Mouse (Mus musculus): ENCODE measurements at regions not wholly inside any gene's neighbourhood (a gene's known extent, or its start where the extent isn't known, plus 50 kb on each side); places are given as distances from the start of the nearest gene placed in this dataset.

- ATAC-seq (ENCODE audit: insufficient number of reproducible peaks, low FRiP score, low TSS enrichment, low read depth), result no peak
- H3K4me1 ChIP-seq, result no peaks in the 10 kb centered on the region
- no peak overlapping the region for H3K4me3 ChIP-seq
- H3K27me3 ChIP-seq, result no peaks in the 10 kb centered on the region
- 91% methylated on average over 3 of the region's 3 CpGs for WGBS
- H3K9me3 ChIP-seq, result no peaks in the 10 kb centered on the region
- H3K4me2 ChIP-seq, result no peak overlapping the region
- H3K36me3 ChIP-seq, result no peaks in the 10 kb centered on the region
- no peak overlapping the region for H3K9ac ChIP-seq
- H3K27ac ChIP-seq, result no peak overlapping the region
Observed at GRCm38 (mm10) chr13:69182478-69182877, 183.1 kb upstream of the Adcy2 start.

GRCm38 (mm10) chr13:69190661-69191060 is 191.3 kb upstream of the Adcy2 start:
- 60% methylated on average over 3 of the region's 3 CpGs for WGBS

GRCm38 (mm10) chr13:69196464-69196871 is 197.1 kb upstream of the Adcy2 start:
- H3K9ac ChIP-seq, result no peak overlapping the region
- H3K9me3 ChIP-seq, result no peaks in the 10 kb centered on the region
- H3K4me1 ChIP-seq, result no peaks in the 10 kb centered on the region
- H3K27me3 ChIP-seq, result no peaks in the 10 kb centered on the region
- H3K36me3 ChIP-seq, result no peaks in the 10 kb centered on the region
- H3K4me3 ChIP-seq, result no peak overlapping the region
- H3K27ac ChIP-seq, result no peak overlapping the region
- H3K4me2 ChIP-seq, result no peak overlapping the region
- no peak for ATAC-seq (ENCODE audit: insufficient number of reproducible peaks, low FRiP score, low TSS enrichment, low read depth)
- WGBS, result 7% methylated on average over 4 of the region's 4 CpGs

More at GRCm38 (mm10) chr13:69190661-69191060, 191.3 kb upstream of the Adcy2 start:
- ATAC-seq (ENCODE audit: insufficient number of reproducible peaks, low FRiP score, low TSS enrichment, low read depth), result no peak
- Histone ChIP-seq H3K4me2 (no peak overlapping the region), H3K9me3 (no peaks in the 10 kb centered on the region), H3K36me3 (no peaks in the 10 kb centered on the region), H3K9ac (no peak overlapping the region), H3K4me3 (no peak overlapping the region), H3K27me3 (no peaks in the 10 kb centered on the region), H3K27ac (no peak overlapping the region), H3K4me1 (no peaks in the 10 kb centered on the region)

GRCm38 (mm10) chr13:69207741-69208568 is 208.6 kb upstream of the Adcy2 start:
- H3K9ac ChIP-seq, result no peak overlapping the region
- no peak overlapping the region for H3K4me2 ChIP-seq
- H3K36me3 ChIP-seq, result no peaks in the 10 kb centered on the region
- H3K4me3 ChIP-seq, result no peak overlapping the region
- 36% methylated on average over 10 of the region's 10 CpGs for WGBS
- H3K4me1 ChIP-seq, result peaks cover 2% of the 10 kb centered on the region; the same call in 1 of the 2 replicates
- no peaks in the 10 kb centered on the region for H3K27me3 ChIP-seq
- H3K9me3 ChIP-seq, result no peaks in the 10 kb centered on the region
- H3K27ac ChIP-seq, result no peak overlapping the region
- no peak for ATAC-seq (ENCODE audit: insufficient number of reproducible peaks, low FRiP score, low TSS enrichment, low read depth)

- 60% methylated on average over 4 of the region's 4 CpGs for WGBS
- Histone ChIP-seq H3K4me2 (no peak overlapping the region), H3K4me1 (peaks cover 2% of the 10 kb centered on the region; the same call in 1 of the 2 replicates), H3K27ac (no peak overlapping the region), H3K4me3 (no peak overlapping the region), H3K9ac (no peak overlapping the region), H3K27me3 (no peaks in the 10 kb centered on the region), H3K36me3 (no peaks in the 10 kb centered on the region), H3K9me3 (no peaks in the 10 kb centered on the region)
- no peak for ATAC-seq (ENCODE audit: insufficient number of reproducible peaks, low FRiP score, low TSS enrichment, low read depth)
Observed at GRCm38 (mm10) chr13:69208569-69208881, 209.2 kb upstream of the Adcy2 start.

GRCm38 (mm10) chr13:69216579-69216978 is 217.2 kb upstream of the Adcy2 start:
- Histone ChIP-seq H3K27me3 (no peaks in the 10 kb centered on the region), H3K36me3 (no peaks in the 10 kb centered on the region), H3K27ac (no peak overlapping the region), H3K9ac (no peak overlapping the region), H3K4me3 (no peak overlapping the region), H3K4me1 (no peaks in the 10 kb centered on the region), H3K4me2 (no peak overlapping the region), H3K9me3 (no peaks in the 10 kb centered on the region)
- WGBS, result 51% methylated on average over 3 of the region's 3 CpGs
- no peak for ATAC-seq (ENCODE audit: insufficient number of reproducible peaks, low FRiP score, low TSS enrichment, low read depth)

- Histone ChIP-seq H3K9ac (no peak overlapping the region), H3K4me3 (no peak overlapping the region), H3K9me3 (no peaks in the 10 kb centered on the region), H3K27ac (no peak overlapping the region), H3K27me3 (no peaks in the 10 kb centered on the region), H3K4me1 (no peaks in the 10 kb centered on the region), H3K4me2 (no peak overlapping the region), H3K36me3 (no peaks in the 10 kb centered on the region)
- 70% methylated on average over 1 of the region's 1 CpGs for whole genome bisulfite sequencing
- no peak for ATAC-seq (ENCODE audit: insufficient number of reproducible peaks, low FRiP score, low TSS enrichment, low read depth)
Observed at GRCm38 (mm10) chr13:69220425-69220824, 221.1 kb upstream of the Adcy2 start.

GRCm38 (mm10) chr13:69226538-69226937 is 227.2 kb upstream of the Adcy2 start:
- no peak for ATAC-seq (ENCODE audit: insufficient number of reproducible peaks, low FRiP score, low TSS enrichment, low read depth)
- H3K27me3 ChIP-seq, result no peaks in the 10 kb centered on the region
- H3K4me2 ChIP-seq, result no peak overlapping the region
- no peaks in the 10 kb centered on the region for H3K4me1 ChIP-seq
- H3K27ac ChIP-seq, result no peak overlapping the region
- no peak overlapping the region for H3K4me3 ChIP-seq
- H3K9me3 ChIP-seq, result no peaks in the 10 kb centered on the region
- no peak overlapping the region for H3K9ac ChIP-seq
- H3K36me3 ChIP-seq, result no peaks in the 10 kb centered on the region
- 66% methylated on average over 5 of the region's 5 CpGs for WGBS

GRCm38 (mm10) chr13:69230361-69230943 is 231.1 kb upstream of the Adcy2 start:
- Histone ChIP-seq H3K36me3 (no peaks in the 10 kb centered on the region), H3K27me3 (no peaks in the 10 kb centered on the region), H3K4me1 (no peaks in the 10 kb centered on the region), H3K9me3 (no peaks in the 10 kb centered on the region), H3K4me2 (no peak overlapping the region), H3K9ac (no peak overlapping the region), H3K4me3 (no peak overlapping the region), H3K27ac (no peak overlapping the region)
- WGBS, result 46% methylated on average over 10 of the region's 10 CpGs
- ATAC-seq (ENCODE audit: insufficient number of reproducible peaks, low FRiP score, low TSS enrichment, low read depth), result 0 out of 2 replicates have a peak, but pooled peaks have one; percentile 30

GRCm38 (mm10) chr13:69236386-69236785 is 237.0 kb upstream of the Adcy2 start:
- H3K9ac ChIP-seq, result no peak overlapping the region
- no peak overlapping the region for H3K4me3 ChIP-seq
- H3K4me1 ChIP-seq, result no peaks in the 10 kb centered on the region
- H3K27ac ChIP-seq, result no peak overlapping the region
- H3K36me3 ChIP-seq, result no peaks in the 10 kb centered on the region
- no peaks in the 10 kb centered on the region for H3K27me3 ChIP-seq
- WGBS, result 74% methylated on average over 5 of the region's 5 CpGs
- H3K9me3 ChIP-seq, result no peaks in the 10 kb centered on the region
- no peak for ATAC-seq (ENCODE audit: insufficient number of reproducible peaks, low FRiP score, low TSS enrichment, low read depth)
- no peak overlapping the region for H3K4me2 ChIP-seq

GRCm38 (mm10) chr13:69237918-69238317 is 238.6 kb upstream of the Adcy2 start:
- WGBS, result 69% methylated on average over 3 of the region's 3 CpGs
- H3K9ac ChIP-seq, result no peak overlapping the region

GRCm38 (mm10) chr13:69239261-69239915 is 240.0 kb upstream of the Adcy2 start:
- ATAC-seq (ENCODE audit: insufficient number of reproducible peaks, low FRiP score, low TSS enrichment, low read depth), result no peak

More at GRCm38 (mm10) chr13:69237918-69238317, 238.6 kb upstream of the Adcy2 start:
- no peak for ATAC-seq (ENCODE audit: insufficient number of reproducible peaks, low FRiP score, low TSS enrichment, low read depth)
- Histone ChIP-seq H3K36me3 (no peaks in the 10 kb centered on the region), H3K4me1 (peaks cover 4% of the 10 kb centered on the region; the same call in 1 of the 2 replicates), H3K4me3 (no peak overlapping the region), H3K4me2 (no peak overlapping the region), H3K9me3 (no peaks in the 10 kb centered on the region), H3K27me3 (no peaks in the 10 kb centered on the region), H3K27ac (no peak overlapping the region)

More at GRCm38 (mm10) chr13:69239261-69239915, 240.0 kb upstream of the Adcy2 start:
- Histone ChIP-seq H3K4me2 (no peak overlapping the region), H3K9ac (no peak overlapping the region), H3K9me3 (no peaks in the 10 kb centered on the region), H3K4me1 (peaks cover 4% of the 10 kb centered on the region; the same call in 1 of the 2 replicates), H3K27me3 (no peaks in the 10 kb centered on the region), H3K36me3 (no peaks in the 10 kb centered on the region), H3K4me3 (no peak overlapping the region), H3K27ac (no peak overlapping the region)
- WGBS, result 69% methylated on average over 2 of the region's 2 CpGs

Data from limb, embryonic 15.5 days (tissue).